Mouse (Mus musculus) common myeloid progenitor, adult 5-6 weeks (primary cell): ENCODE measurements around the gene Spp2. TPM values are rescaled to one million over a fixed set of nuclear protein-coding genes. Genes with fewer than 3 reads are reported as not detected.
A peak's percentile ranks its signal among the peaks of the same experiment; 100 is the strongest.
"Not testable (repeated sequence)": the region's sequence is repeated elsewhere in the genome, so short reads cannot be mapped to it uniquely, and the experiment has no call there.

Experiments used
- ATAC-seq: replicated peaks from 2 replicates; pipeline ENCODE4 v1.8.0; 2016; ENCODE audit warnings: low read depth, mild to moderate bottlenecking, moderate TSS enrichment, inconsistent platforms; ENCODE audit not compliant: poor library complexity, severe bottlenecking
- total RNA-seq: library from RNA; stranded (forward); fragments of 200-1000, 187-1606 nt; gene quantifications from 2 replicates; pipeline ENCODE4 v1.2.3, GENCODE M21; 2017

Gene Spp2
- total RNA-seq, 1 experiment from 2014 or later: not detected

GRCm38 (mm10) chr1:88432601-88433000 lies 25.8 kb downstream of the Spp2 start:
- no peak for ATAC-seq

GRCm38 (mm10) chr1:88433096-88433883 lies 26.5 kb downstream of the Spp2 start:
- ATAC-seq: peak; percentile 92

DNA sequence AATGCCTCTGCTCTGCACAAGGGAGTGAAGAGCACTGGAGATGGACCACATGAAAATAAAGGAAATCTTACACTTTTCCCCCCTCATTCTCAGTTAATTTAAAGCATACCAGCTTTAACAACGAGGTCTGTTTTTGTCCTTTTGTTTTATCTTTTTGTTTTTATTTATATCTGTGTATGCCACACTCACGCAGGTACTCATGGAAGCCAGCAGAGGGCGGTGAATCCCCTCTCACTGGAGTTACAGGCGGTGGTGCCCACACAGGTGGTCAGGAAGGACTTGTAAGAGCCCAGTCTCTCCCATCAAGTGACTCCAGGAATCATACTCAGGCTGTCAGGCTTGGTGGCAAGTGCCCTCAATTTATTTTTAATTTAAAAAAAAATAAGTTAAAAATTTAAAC lies 27.3 kb downstream of the Spp2 start:
- ATAC-seq: no peak

DNA sequence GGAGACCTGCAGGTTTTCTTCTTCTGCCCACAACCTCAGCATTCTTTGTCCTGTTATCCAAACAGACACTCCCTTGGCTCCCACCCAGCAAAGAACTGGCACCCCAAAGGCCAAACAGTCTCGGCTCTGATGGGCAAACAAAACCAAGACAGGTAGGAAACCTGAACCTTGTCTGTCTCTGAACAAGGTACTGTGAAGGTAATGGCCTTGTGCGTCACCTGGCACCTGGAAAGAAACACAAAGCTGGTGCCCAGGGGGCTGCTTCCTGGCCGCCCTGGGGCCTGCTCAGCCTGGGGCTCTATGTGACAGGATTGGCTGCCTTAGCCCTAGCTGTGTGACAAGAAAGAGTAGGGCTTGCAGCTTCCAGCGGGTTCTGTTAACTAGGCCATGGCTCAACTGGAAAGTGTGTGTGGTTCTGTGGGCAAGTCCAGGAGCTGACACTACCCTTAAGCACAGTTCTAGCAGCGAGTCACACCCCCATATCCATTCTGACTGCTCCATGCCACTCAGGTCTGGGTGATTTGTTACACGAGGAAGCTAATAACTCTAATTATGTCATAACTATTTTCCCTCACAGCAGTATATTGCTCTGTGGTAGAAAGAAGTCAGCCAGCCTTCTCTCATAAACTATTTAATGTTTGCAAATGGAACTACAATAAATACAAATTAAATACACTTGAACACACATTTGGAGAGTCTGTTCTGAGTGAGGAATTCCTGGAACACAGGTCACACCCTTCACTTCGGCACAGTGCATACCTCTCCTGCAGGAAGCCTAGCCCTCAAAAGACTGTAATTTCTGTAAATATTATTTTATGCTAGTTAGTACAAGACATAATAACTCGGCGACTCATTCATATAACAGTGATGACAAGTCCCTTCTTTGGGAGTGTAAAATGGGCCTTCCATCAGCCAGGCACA lies 30.7 kb downstream of the Spp2 start:
- no peak for ATAC-seq

- no peak for ATAC-seq
Observed at GRCm38 (mm10) chr1:88443383-88443782, 36.6 kb downstream of the Spp2 start.

- ATAC-seq: no peak
Observed at GRCm38 (mm10) chr1:88445400-88445799, 38.6 kb downstream of the Spp2 start.

GRCm38 (mm10) chr1:88446270-88447030 lies 39.7 kb downstream of the Spp2 start:
- no peak for ATAC-seq

GRCm38 (mm10) chr1:88447483-88447882 lies 40.7 kb downstream of the Spp2 start:
- ATAC-seq: peak; percentile 93

DNA sequence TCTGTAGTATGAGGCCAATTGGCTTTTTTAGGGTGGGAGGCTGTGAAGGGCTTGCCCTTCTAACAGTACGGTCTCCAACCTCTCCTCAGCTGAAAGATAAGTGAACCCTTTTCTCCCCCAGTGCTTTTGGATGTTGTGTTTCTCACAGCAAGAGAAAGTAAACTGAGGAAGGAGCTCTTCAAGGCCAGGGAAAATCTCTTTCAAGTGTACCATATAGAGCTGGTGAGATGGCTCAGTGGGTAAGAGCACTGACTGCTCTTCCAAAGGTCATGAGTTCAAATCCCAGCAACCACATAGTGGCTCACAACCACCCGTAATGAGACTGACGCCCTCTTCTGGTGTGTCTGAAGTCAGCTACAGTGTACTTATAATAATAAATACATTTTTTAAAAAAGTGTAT lies 41.3 kb downstream of the Spp2 start:
- ATAC-seq: not testable (repeated sequence)

GRCm38 (mm10) chr1:88449741-88450140 lies 43.0 kb downstream of the Spp2 start:
- no peak for ATAC-seq

GRCm38 (mm10) chr1:88450668-88451067 lies 43.9 kb downstream of the Spp2 start:
- ATAC-seq: no peak

- ATAC-seq: no peak
Observed at GRCm38 (mm10) chr1:88452198-88452597, 45.4 kb downstream of the Spp2 start.

- ATAC-seq: no peak
Observed at GRCm38 (mm10) chr1:88454703-88455102, 47.9 kb downstream of the Spp2 start.

DNA sequence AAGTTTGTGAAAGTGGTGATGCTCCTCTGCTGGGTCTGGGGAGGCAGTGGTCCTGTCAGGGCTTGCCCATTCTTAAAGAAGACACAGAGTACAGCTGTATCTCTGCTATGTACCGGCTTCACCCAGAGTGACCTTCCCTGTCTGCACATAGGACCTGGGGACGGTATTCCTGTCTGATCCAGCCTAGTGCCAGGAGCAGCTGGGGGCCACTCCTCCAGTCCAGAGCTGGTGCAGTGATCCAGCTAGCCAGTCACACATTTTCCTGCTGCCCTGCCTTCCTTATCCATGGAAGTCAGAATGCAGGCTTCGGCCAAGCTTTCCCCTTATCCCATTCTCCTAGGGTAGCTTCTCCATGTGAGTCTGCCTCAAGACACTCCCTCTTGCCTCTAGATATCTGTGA lies 49.0 kb downstream of the Spp2 start:
- no peak for ATAC-seq

GRCm38 (mm10) chr1:88456451-88457072 lies 49.8 kb downstream of the Spp2 start:
- ATAC-seq: peak; percentile 92

DNA sequence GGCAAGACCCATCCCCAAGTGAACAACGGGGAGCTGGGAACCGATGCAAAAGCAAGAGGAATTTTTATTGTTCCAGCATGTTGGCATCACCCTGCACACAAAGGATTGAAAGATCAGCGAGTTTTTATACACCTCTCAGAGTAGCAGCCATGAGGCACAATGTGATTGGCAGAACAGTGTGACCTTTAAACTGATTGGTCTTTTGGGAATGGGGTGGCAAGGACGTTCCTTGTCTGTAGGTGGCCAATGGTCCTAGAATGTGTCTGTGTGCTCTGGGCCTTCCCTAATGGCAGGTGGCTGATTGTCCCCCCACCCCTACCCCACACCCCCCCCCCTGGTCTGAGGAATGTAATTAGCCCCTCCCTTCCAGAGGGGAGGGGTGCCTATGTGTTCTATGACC lies 52.4 kb downstream of the Spp2 start:
- no peak for ATAC-seq

DNA sequence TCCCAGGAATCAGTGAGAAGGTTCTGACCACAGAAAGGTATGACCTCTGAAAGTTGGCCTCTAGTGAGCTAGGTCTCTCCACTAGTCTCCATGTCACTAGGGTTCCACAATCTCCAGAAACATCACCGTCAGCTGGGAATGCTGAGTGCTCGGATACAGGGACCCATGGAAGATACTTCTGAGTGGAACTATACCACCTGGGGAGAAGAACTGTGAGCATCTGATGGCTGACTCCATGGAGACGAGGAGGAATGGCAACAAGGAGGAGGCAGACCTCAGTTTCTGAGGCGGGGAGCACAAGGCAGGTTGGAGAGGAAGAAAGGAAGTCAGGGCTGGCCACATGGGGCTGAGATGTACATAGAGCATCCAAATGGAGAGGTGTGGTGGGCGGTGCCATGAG lies 52.9 kb downstream of the Spp2 start:
- ATAC-seq: no peak

DNA sequence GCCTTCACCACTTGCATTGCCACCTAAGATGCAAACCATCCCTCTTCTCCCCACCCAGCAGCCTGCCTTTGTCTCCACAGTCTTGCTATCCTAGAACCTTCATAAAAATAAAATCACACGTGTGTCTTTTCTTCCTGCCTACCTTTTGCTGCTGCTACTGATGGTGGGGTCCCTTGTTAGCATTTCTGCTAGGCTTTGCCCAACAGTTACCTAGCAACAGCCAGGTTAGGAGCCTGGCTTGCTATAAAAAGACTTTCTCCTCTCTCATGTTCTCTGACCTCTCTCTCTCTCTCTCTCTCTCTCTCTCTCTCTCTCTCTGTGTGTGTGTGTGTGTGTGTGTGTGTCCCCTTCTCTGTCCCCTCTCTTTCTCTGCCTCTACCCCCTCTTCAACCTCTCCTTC lies 54.3 kb downstream of the Spp2 start:
- no peak for ATAC-seq

DNA sequence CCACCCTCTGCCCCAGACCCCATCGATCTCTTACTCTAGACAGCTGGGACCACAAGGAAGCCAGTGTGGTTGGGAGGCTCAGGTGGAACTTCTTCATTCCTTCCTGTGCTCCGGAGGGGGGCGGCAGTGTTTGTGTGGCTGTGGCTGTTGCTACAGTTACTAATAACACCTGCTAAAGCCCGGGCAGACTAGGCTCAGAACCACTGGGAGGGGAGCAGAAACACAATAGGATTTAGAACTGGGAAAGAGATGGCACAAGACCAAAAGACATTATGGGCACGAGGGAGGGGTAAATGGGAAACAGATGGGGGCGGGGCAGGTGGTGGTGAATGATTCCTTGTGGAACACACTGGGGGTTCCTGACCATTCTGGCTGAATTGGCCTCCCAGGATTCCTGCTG lies 55.7 kb downstream of the Spp2 start:
- ATAC-seq: peak; percentile 66

GRCm38 (mm10) chr1:88463241-88463640 lies 56.5 kb downstream of the Spp2 start:
- no peak for ATAC-seq
